Mouse (Mus musculus): Measurements from ENCODE around the gene Ccdc106. TPM values are rescaled to one million over a fixed set of nuclear protein-coding genes. Genes with fewer than 3 reads are reported as not detected.

The Ccdc106 gene
- polyA plus RNA-seq (2015; fragmentation: Nextera tagmentation; extraction: Ambion mirVana) = 7.0 and 7.6 TPM in 2 replicates

DNA sequence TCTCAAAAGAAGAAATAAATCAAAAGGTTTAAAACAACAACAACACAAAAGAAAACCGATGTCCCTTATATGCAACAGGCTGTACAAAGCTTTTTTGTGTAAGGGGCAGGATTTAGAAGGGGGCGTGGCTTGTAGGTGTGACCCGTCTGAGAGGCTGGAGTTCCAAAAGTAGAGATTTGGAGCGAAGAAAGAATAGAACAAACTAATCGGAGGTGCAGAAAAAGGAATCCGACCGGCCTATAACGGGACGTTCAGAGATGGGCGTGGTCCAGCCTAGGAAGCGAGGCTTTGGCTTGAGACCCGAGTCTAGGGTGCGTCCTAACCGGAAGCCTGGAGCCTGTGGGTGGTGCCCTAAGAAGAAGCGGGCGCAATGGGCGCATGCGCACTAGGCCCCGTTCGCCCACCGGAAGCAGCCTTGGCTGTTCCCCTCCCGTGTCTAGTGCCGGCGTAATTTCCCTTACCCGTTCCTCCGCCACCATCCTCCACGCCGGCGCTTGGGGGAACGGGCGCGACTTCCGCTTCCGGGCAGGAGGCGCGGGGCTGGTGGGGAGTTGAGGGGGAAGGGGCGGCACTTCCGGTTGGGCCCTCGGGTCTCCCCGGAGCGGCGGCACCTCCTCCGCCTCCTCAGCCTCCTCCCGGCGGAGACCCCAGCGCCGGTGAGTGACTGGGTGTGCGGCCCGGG, at the start of gene Ccdc106, which contains the start of gene Zfp865:
Gene Ccdc106 (plus strand): TSS at position 554 of the 682 bp plus-strand sequence.
Gene Zfp865 (plus strand): TSS at position 377 of the 682 bp plus-strand sequence.
- Histone ChIP-seq H3K9ac (peak within 1 kb of the TSS; percentile 93), H3K4me3 (peak within 1 kb of the TSS; percentile 81), H3K36me3 (peaks cover 33% of the 10 kb centered on the region), H3K27me3 (no peaks in the 10 kb centered on the region), H3K27ac (peak within 1 kb of the TSS; percentile 98), H3K4me2 (peak within 1 kb of the TSS; percentile 77), H3K9me3 (no peaks in the 10 kb centered on the region), H3K4me1 (peaks cover 24% of the 10 kb centered on the region)
- ATAC-seq (ENCODE audit: borderline replicate concordance, extremely low read depth, low FRiP score, low TSS enrichment) = peak; percentile 90
- under 1% methylated on average over 47 of the region's 49 CpGs for WGBS

DNA sequence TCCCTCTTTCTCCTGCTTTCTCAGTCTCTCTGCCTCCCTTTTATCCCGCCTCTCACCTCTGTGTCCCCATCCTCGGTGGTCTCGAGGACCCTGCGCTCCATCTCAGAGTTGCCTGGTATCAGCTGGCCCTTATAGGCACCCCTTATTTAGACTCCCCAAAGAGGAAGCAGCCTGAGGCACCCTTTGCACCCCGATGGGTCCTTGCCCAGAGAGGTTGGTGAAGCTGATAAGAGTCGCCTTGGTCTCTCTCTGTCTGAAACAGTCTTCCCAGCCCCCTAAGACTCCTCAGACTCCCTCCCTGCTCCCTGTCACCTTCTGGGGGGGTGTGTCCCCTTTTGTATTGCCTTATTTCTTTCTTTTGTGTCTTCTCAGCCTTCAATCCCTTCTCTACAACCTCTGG, 49.3 kb upstream of the Ccdc106 start, which contains the start of gene Sbk3:
Gene Sbk3 (minus strand): TSS at position 101 of the 400 bp plus-strand sequence.
- H3K27me3 ChIP-seq = no peaks in the 10 kb centered on the region
- no peak within 1 kb of the TSS for H3K4me3 ChIP-seq
- no peaks in the 10 kb centered on the region for H3K36me3 ChIP-seq
- peaks cover 14% of the 10 kb centered on the region; the same call in 1 of the 2 replicates for H3K4me1 ChIP-seq
- ATAC-seq (ENCODE audit: borderline replicate concordance, extremely low read depth, low FRiP score, low TSS enrichment) = no peak
- no peak within 1 kb of the TSS for H3K9ac ChIP-seq
- H3K27ac ChIP-seq = peak within 1 kb of the TSS; percentile 74
- 42% methylated on average over 6 of the region's 6 CpGs for WGBS
- H3K9me3 ChIP-seq = no peaks in the 10 kb centered on the region
- no peak within 1 kb of the TSS for H3K4me2 ChIP-seq

DNA sequence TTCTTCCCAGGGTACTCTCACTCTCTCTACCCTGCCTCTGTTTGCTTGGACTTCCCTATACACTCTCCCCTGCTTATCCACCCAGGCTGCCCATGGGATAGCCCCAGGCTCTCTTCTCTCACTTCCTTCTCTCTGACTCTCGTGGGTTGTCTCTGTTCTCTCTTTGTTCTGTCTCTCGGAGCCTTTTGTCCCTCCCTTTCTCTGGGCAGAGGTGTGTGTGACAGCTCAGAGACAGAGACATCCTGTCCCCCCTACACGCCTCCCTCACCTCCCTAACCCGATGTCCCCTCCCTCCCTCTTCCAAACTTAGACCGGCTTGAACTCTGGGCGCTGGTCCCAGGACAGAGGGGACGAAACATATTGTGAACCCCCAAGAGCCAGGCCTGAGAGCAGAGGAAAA, 48.6 kb upstream of the Ccdc106 start:
- no peak overlapping the region for H3K4me2 ChIP-seq
- WGBS = 19% methylated on average over 7 of the region's 7 CpGs
- ATAC-seq (ENCODE audit: borderline replicate concordance, extremely low read depth, low FRiP score, low TSS enrichment) = peak; percentile 82
- H3K27ac ChIP-seq = peak overlapping the region; percentile 74
- no peak overlapping the region for H3K4me3 ChIP-seq
- no peak overlapping the region for H3K9ac ChIP-seq
- peaks cover 14% of the 10 kb centered on the region; the same call in 1 of the 2 replicates for H3K4me1 ChIP-seq
- H3K36me3 ChIP-seq = no peaks in the 10 kb centered on the region
- H3K9me3 ChIP-seq = no peaks in the 10 kb centered on the region
- no peaks in the 10 kb centered on the region for H3K27me3 ChIP-seq

DNA sequence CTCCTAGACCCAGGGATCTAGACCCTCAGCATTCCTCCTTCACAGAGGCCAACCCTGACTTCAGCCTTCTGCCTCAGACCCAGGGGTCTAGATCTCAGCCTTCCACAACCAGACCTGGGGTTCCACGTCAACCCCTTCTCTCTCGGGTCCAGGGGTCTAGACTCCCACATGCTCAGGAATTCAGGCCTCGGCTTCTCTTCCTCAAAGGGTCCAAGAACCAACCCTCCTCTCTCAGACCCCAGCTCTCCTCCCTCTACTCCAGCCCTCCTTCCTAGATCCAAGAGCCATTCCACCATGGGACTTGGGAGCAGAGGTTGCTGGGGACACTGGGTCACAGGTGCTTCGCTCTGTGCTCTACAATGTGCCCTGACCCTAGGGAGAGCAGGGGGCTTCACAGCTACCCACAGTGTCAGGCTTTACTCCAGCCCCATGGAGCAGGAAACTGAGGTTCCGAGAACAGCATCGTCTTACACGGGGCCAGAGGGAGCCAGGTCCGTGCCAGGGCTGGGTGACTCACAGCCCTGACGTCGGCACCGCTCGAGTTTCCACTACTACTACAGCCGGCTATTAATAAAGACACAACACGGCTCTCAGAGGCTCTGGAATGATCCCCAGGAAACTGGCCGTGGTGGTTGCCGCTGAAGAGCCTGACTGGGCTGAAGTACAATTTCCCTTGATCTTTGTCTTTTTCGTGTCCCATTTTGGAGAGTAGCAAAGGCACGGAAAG, 47.9 kb upstream of the Ccdc106 start:
- Histone ChIP-seq H3K4me2 (no peak overlapping the region), H3K4me3 (no peak overlapping the region), H3K27me3 (no peaks in the 10 kb centered on the region), H3K27ac (peak overlapping the region; percentile 74), H3K36me3 (no peaks in the 10 kb centered on the region), H3K4me1 (peaks cover 14% of the 10 kb centered on the region; the same call in 1 of the 2 replicates), H3K9ac (no peak overlapping the region), H3K9me3 (no peaks in the 10 kb centered on the region)
- 60% methylated on average over 18 of the region's 18 CpGs for WGBS
- ATAC-seq (ENCODE audit: borderline replicate concordance, extremely low read depth, low FRiP score, low TSS enrichment) = no peak

DNA sequence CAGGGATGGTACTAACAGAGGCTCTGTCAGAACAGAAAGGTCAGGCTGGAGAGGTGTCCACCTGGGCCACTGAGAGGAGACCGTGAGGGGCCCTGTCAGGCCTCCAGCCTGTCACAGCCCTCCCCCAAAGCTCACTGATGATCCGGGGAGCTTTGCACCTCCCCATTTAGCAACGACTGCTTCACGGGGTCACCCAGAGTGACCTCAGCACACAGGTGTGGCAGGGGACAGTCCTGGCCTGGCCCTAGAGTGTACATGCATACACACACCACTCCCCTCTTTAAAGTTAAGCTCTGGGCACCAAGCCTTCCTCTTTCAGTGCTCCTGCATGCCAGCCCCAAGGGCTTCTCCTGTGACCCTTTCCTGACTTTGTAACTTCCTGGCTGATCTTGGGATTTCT, 44.9 kb upstream of the Ccdc106 start:
- Histone ChIP-seq H3K27ac (no peak overlapping the region), H3K9me3 (no peaks in the 10 kb centered on the region), H3K27me3 (no peaks in the 10 kb centered on the region), H3K4me1 (peaks cover 14% of the 10 kb centered on the region; the same call in 1 of the 2 replicates), H3K4me2 (no peak overlapping the region), H3K4me3 (no peak overlapping the region), H3K36me3 (no peaks in the 10 kb centered on the region), H3K9ac (no peak overlapping the region)
- ATAC-seq (ENCODE audit: borderline replicate concordance, extremely low read depth, low FRiP score, low TSS enrichment) = no peak
- WGBS = 38% methylated on average over 4 of the region's 4 CpGs

DNA sequence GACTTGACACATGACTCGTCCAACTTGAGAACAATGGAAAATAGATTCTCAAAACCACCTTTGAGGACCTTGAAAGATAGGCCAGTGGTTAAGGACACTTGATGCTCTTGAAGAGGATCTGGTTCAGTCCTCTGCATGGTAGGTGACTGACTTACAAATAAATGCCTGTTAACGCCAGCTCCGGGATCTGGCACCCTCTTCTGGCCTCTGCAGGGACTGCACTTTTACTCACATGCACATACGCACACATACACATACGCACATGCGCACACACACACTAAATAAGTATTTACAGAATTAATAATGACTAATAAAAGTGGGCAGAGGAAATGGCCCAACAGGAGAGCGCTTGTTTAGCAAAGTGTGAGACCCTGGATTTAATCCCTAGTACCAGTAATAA, 43.5 kb upstream of the Ccdc106 start:
- H3K9me3 ChIP-seq = no peaks in the 10 kb centered on the region
- no peak for ATAC-seq (ENCODE audit: borderline replicate concordance, extremely low read depth, low FRiP score, low TSS enrichment)
- no peak overlapping the region for H3K4me2 ChIP-seq
- WGBS = 87% methylated on average over 7 of the region's 7 CpGs
- H3K4me1 ChIP-seq = peaks cover 8% of the 10 kb centered on the region; the same call in 1 of the 2 replicates
- H3K9ac ChIP-seq = no peak overlapping the region
- no peaks in the 10 kb centered on the region for H3K36me3 ChIP-seq
- H3K27ac ChIP-seq = no peak overlapping the region
- no peaks in the 10 kb centered on the region for H3K27me3 ChIP-seq
- no peak overlapping the region for H3K4me3 ChIP-seq

DNA sequence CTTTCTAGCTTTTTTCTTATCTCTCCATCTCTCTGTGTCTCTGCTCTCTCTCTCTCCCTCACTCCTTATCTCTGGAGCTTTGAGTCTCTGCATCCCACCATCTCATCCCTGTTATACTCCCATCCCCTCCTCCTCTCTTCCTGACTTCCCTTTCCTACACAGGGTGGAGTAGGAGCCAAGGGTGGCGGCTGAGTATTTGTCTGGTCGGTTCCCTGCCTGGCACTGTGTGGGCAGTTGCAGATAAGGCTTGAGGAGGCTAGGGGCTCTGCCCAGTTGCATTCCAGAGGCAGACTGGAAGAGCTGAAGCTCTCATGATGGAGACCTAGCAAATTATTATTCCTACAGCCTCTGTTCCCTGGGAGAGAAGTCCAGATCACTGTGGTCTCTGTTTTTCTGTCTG, 32.1 kb upstream of the Ccdc106 start:
- H3K27ac ChIP-seq = no peak overlapping the region
- no peaks in the 10 kb centered on the region for H3K9me3 ChIP-seq
- H3K4me1 ChIP-seq = no peaks in the 10 kb centered on the region
- no peak overlapping the region for H3K4me2 ChIP-seq
- H3K36me3 ChIP-seq = peaks cover 12% of the 10 kb centered on the region
- 45% methylated on average over 2 of the region's 2 CpGs for WGBS
- no peaks in the 10 kb centered on the region for H3K27me3 ChIP-seq
- 0 out of 2 replicates have a peak, but pooled peaks have one; percentile 46 for ATAC-seq (ENCODE audit: borderline replicate concordance, extremely low read depth, low FRiP score, low TSS enrichment)
- H3K9ac ChIP-seq = no peak overlapping the region
- H3K4me3 ChIP-seq = no peak overlapping the region

DNA sequence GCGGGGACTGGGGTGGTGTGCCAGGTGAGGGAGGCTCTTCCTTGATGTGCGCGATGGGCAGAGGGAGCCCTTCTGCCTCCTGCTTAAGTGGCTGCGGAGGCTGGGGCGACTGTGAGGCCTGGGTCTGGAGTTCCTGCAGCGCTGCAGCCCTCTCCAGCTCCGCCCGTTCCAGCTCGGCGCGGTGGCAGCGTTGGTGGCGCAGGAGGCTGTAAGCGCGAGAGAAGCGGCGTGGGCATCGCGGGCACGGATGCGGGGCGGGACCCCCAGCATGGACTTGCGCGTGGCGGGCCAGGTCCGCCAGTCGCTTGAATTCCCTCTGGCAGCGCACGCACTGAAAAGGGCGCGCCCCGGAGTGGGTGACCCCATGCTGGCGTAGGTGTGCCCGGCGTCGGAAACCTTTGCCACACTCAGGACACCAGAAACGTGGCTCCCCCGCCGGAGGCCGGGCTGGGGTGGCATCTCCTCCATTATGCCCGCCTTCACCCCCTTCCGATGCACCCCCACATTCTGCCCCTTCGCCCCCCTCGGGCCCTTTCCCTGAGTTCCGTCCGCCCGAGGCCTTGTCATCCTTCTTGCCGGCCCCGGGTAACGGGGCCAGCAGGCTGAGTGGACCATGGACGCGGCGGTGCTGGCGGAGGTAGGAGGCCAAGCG, 26.9 kb upstream of the Ccdc106 start:
- no peaks in the 10 kb centered on the region for H3K9me3 ChIP-seq
- ATAC-seq (ENCODE audit: borderline replicate concordance, extremely low read depth, low FRiP score, low TSS enrichment) = no peak
- H3K36me3 ChIP-seq = peaks cover 19% of the 10 kb centered on the region
- WGBS = 47% methylated on average over 55 of the region's 55 CpGs
- no peak overlapping the region for H3K4me2 ChIP-seq
- H3K4me3 ChIP-seq = no peak overlapping the region
- H3K9ac ChIP-seq = no peak overlapping the region
- H3K27ac ChIP-seq = no peak overlapping the region
- peaks cover 22% of the 10 kb centered on the region for H3K4me1 ChIP-seq
- no peaks in the 10 kb centered on the region for H3K27me3 ChIP-seq

DNA sequence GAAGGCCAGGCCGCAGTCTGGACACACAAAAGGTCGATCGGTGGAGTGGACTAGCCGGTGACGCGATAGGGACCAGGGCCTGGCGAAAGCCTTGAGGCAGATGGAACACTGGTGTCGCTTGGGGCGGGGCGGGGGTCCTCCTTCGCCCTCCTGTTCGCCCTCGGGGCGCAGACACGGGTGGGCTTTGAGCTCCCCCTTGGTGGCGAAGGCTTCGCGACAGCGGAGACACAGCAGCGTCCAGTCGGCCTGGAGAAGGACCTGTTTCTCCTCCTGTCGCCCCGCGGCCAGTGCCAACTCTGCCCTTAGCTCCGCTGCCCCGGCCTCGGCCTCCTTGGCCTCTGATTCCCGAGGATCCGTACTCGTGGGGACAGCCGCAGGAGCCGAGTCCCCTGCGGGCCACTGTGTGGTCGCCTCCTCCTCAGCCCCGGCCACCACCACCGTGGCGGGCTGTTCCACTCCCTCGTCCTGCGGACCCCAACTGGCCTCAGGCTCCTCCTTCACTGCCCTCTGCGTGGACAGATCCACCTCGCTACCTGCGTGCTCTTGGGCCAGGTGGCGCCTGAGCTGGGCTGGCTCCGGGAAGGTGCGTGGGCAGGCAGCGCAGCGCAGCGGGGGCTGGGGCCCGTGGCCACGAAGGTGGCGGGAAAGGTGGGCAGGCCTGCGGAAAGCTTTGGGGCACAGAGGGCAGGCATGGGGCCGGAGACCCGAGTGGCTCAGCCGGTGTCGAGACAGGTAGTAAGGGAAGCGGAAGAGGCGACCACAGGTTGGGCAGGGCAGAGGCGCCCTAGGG, 26.2 kb upstream of the Ccdc106 start:
- Histone ChIP-seq H3K27ac (no peak overlapping the region), H3K4me2 (peak overlapping the region; percentile 84), H3K27me3 (no peaks in the 10 kb centered on the region), H3K4me3 (no peak overlapping the region), H3K36me3 (peaks cover 19% of the 10 kb centered on the region), H3K9me3 (no peaks in the 10 kb centered on the region), H3K4me1 (peaks cover 22% of the 10 kb centered on the region), H3K9ac (no peak overlapping the region)
- no peak for ATAC-seq (ENCODE audit: borderline replicate concordance, extremely low read depth, low FRiP score, low TSS enrichment)
- WGBS = 57% methylated on average over 59 of the region's 59 CpGs

DNA sequence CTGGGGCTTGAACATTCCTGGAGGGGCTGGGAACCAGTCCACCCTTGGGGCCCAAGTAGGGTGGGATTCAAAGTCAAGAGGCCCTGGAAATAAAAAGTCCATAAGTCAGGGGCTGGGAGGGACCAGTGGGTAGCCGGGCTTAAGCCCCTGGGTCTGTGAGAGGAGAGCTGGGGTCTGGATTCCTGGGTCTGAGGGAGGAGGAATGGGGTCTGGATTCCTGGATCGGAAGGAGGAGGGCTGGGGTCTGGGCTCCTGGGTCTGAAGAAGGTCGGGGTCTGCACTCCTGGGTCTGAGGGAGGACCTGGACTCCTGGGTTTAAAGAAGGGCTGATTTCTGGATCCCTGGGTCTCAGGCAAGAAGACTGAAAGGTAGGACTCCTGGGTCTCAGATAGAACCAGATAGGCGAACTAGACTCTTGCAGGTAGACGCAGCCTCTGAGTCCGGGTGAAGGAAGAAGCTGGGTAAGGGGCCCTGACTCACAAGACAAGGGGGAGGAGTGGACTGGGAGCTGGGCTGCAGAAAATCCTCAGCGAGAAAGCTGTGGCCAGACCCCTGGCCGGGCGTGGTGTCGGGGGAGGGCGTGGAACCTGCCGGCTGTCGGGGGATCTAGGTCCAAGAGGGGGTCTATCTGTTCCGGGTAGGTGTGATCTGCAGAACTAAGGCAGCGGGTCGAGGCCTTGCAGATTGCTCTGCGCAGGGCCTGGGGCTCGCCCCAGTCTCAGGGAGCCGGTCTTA, 24.9 kb upstream of the Ccdc106 start:
- Histone ChIP-seq H3K27me3 (no peaks in the 10 kb centered on the region), H3K27ac (peak overlapping the region; percentile 79), H3K9ac (peak overlapping the region; percentile 68), H3K4me1 (peaks cover 22% of the 10 kb centered on the region), H3K9me3 (no peaks in the 10 kb centered on the region), H3K36me3 (peaks cover 19% of the 10 kb centered on the region), H3K4me3 (peak overlapping the region; percentile 69), H3K4me2 (peak overlapping the region; percentile 84)
- WGBS = 5% methylated on average over 19 of the region's 19 CpGs
- no peak; the same call in none of the 2 replicates for ATAC-seq (ENCODE audit: borderline replicate concordance, extremely low read depth, low FRiP score, low TSS enrichment)

Measured in lung, embryonic 15.5 days (tissue).